Comparison of ENCODE assay signal across 21 mouse cellular contexts in genomic region chr2:12305064-12305650, GRCm38 (mm10). TPM values are rescaled to one million over a fixed set of nuclear protein-coding genes. Genes with fewer than 3 reads are reported as not detected.
A peak's percentile ranks its signal among the peaks of the same experiment; 100 is the strongest.
DNase-seq lines count a peak whose midpoint lies in the region; ATAC-seq lines count a peak whose summit lies in the region.
"Had no signal": no experiment of that assay in that cellular context is flagged by ENCODE, and none has a peak within 500 bp of the region (broad histone marks: within the 10 kb centered on the region; RNA-seq: fewer than 3 reads in every experiment).

No protein-coding gene starts in this region.

- peaks cover 24% of the 10 kb centered on the region for H3K4me1 ChIP-seq in lung, embryonic 15.5 days
- H3K4me1 ChIP-seq in intestine, embryonic 16.5 days (ENCODE audit: control insufficient read depth, insufficient read depth, low read length): peaks cover 3% of the 10 kb centered on the region; the same call in 1 of the 2 replicates
- H3K4me1 ChIP-seq in hindbrain, embryonic 14.5 days (replicated peaks; ENCODE audit: control insufficient read depth, insufficient read depth, low read length): no peaks in the 10 kb centered on the region

- H3K9ac ChIP-seq in lung, embryonic 15.5 days: no peak overlapping the region
- no peak overlapping the region for H3K9ac ChIP-seq in intestine, embryonic 16.5 days (ENCODE audit: low read depth, low read length)
- H3K9ac ChIP-seq in hindbrain, embryonic 14.5 days: no peak overlapping the region
- H3K9ac ChIP-seq: embryonic facial prominence, embryonic 15.5 days; hindbrain, embryonic 12.5 days had no signal

- DNase-seq in lung, postnatal 4 days: no peak
- DNase-seq in large intestine, adult 2 months (ENCODE audit: low read depth, low spot score): peak; percentile 38
- DNase-seq in adrenal gland, postnatal 25 days: no peak
- no peak for DNase-seq in hindbrain, embryonic 14.5 days (ENCODE audit: low spot score)
- DNase-seq: adrenal gland, adult 2 months; cerebellum, adult 11 months; cerebellum, adult 8-10 months; cerebellum, postnatal 14 days; embryo, embryonic 11 days; gastrocnemius, adult 2 months; gastrocnemius, postnatal 25 days; heart, postnatal 10 days; heart, postnatal 4 days had no signal

- H3K4me3 ChIP-seq in lung, embryonic 15.5 days: no peak overlapping the region
- H3K4me3 ChIP-seq in intestine, embryonic 16.5 days (ENCODE audit: low read length): no peak overlapping the region
- no peak overlapping the region for H3K4me3 ChIP-seq in hindbrain, embryonic 14.5 days (replicated peaks; ENCODE audit: low read length)
- H3K4me3 ChIP-seq: embryonic facial prominence, embryonic 15.5 days; erythroblast, embryonic 14.5 days; forebrain, embryonic 10.5 days; gastrocnemius, adult 2 months; heart, embryonic 10.5 days; hindbrain, embryonic 12.5 days had no signal

- WGBS in lung, embryonic 15.5 days: 26% methylated on average over 9 of the region's 9 CpGs
- WGBS in intestine, embryonic 16.5 days: 59% methylated on average over 9 of the region's 9 CpGs
- WGBS in large intestine, adult 2 months: 39% methylated on average over 9 of the region's 9 CpGs
- WGBS in hindbrain, embryonic 14.5 days: 84% methylated on average over 9 of the region's 9 CpGs

- H3K4me2 ChIP-seq in lung, embryonic 15.5 days: no peak overlapping the region
- no peak overlapping the region for H3K4me2 ChIP-seq in intestine, embryonic 16.5 days (ENCODE audit: low read depth, low read length)
- no peak overlapping the region for H3K4me2 ChIP-seq in hindbrain, embryonic 14.5 days (replicated peaks)
- H3K4me2 ChIP-seq: embryonic facial prominence, embryonic 15.5 days; hindbrain, embryonic 12.5 days had no signal

- peaks cover 14% of the 10 kb centered on the region for H3K27me3 ChIP-seq in lung, embryonic 15.5 days
- H3K27me3 ChIP-seq in intestine, embryonic 16.5 days (replicated peaks; ENCODE audit: control insufficient read depth, insufficient read depth, low read length): peaks cover 4% of the 10 kb centered on the region; the same call in 1 of the 2 replicates
- H3K27me3 ChIP-seq in hindbrain, embryonic 14.5 days (ENCODE audit: control insufficient read depth, insufficient read depth, low read length): peaks cover 13% of the 10 kb centered on the region

- H3K9me3 ChIP-seq in lung, embryonic 15.5 days: no peaks in the 10 kb centered on the region
- H3K9me3 ChIP-seq in intestine, embryonic 16.5 days (ENCODE audit: control insufficient read depth, low read length): no peaks in the 10 kb centered on the region
- no peaks in the 10 kb centered on the region for H3K9me3 ChIP-seq in hindbrain, embryonic 14.5 days (ENCODE audit: control insufficient read depth, low read length)
- H3K9me3 ChIP-seq: embryonic facial prominence, embryonic 15.5 days; forebrain, embryonic 10.5 days; heart, embryonic 10.5 days; hindbrain, embryonic 12.5 days had no signal

- H3K36me3 ChIP-seq in lung, embryonic 15.5 days: no peaks in the 10 kb centered on the region
- H3K36me3 ChIP-seq in intestine, embryonic 16.5 days (ENCODE audit: control insufficient read depth, insufficient read depth, low read length): no peaks in the 10 kb centered on the region
- no peaks in the 10 kb centered on the region for H3K36me3 ChIP-seq in hindbrain, embryonic 14.5 days (replicated peaks; ENCODE audit: control insufficient read depth, insufficient read depth)
- H3K36me3 ChIP-seq: embryonic facial prominence, embryonic 15.5 days; forebrain, embryonic 10.5 days; heart, embryonic 10.5 days; hindbrain, embryonic 12.5 days had no signal

- H3K27ac ChIP-seq in lung, embryonic 15.5 days: peak overlapping the region; percentile 80
- H3K27ac ChIP-seq in intestine, embryonic 16.5 days (ENCODE audit: low read length): no peak overlapping the region
- H3K27ac ChIP-seq in hindbrain, embryonic 14.5 days: no peak overlapping the region
- H3K27ac ChIP-seq: embryonic facial prominence, embryonic 15.5 days; forebrain, embryonic 10.5 days; heart, embryonic 10.5 days; hindbrain, embryonic 12.5 days had no signal

- ATAC-seq in lung, embryonic 15.5 days (ENCODE audit: borderline replicate concordance, extremely low read depth, low FRiP score, low TSS enrichment): peak; percentile 64
- peak; percentile 49 for ATAC-seq in intestine, embryonic 16.5 days
- no peak for ATAC-seq in hindbrain, embryonic 14.5 days (ENCODE audit: low FRiP score)
- ATAC-seq: forebrain, embryonic 14.5 days had no signal

RNA-seq across cellular contexts. Expression of gene Itga8, which starts 3.4 kb away (rescaled TPM):
- 31.2 and 32.0 TPM in 2 replicates for polyA plus RNA-seq in lung, embryonic 15.5 days (2015; fragmentation: Nextera tagmentation; extraction: Ambion mirVana)
- polyA plus RNA-seq in intestine, embryonic 16.5 days (2015; fragmentation: Nextera tagmentation; extraction: Ambion mirVana): 9.2 and 10.2 TPM in 2 replicates
- polyA plus RNA-seq in large intestine, adult 2 months (2012; rRNA removed): 1.4 and 1.9 TPM in 2 replicates
- 13.0 and 20.0 TPM in 2 replicates for total RNA-seq in adrenal gland, postnatal 25 days (2021)
- polyA plus RNA-seq in hindbrain, embryonic 14.5 days (2014; fragmentation: Nextera tagmentation; extraction: Ambion mirVana): 4.1 and 5.3 TPM in 2 replicates
- polyA plus RNA-seq: erythroblast, embryonic 14.5 days had no signal
